Mouse (Mus musculus) intestine, embryonic 16.5 days (tissue): ENCODE measurements around the gene Scai. TPM values are rescaled to one million over a fixed set of nuclear protein-coding genes. Genes with fewer than 3 reads are reported as not detected.

Experiments used
- ATAC-seq: fragments of 200-750 bp; cut with Nextera tagmentation; 2 replicates; pipeline ENCODE4 v1.8.0; 2017; ENCODE audit warnings: moderate TSS enrichment, moderate library complexity
- H3K27ac ChIP-seq: fragments of 300-500 bp; sonication (generic); 2 replicates; pipeline ENCODE4 v1.5.1; 2014; ENCODE audit warnings: mild to moderate bottlenecking, low read length
- H3K27me3 ChIP-seq: fragments of 300-500 bp; sonication (generic); replicated peaks from 2 replicates; pipeline ENCODE4 v1.6.1; 2014; ENCODE audit warnings: low read length, control low read depth, mixed read lengths; ENCODE audit not compliant: control insufficient read depth, insufficient read depth
- H3K36me3 ChIP-seq: fragments of 300-500 bp; sonication (generic); 2 replicates; pipeline ENCODE4 v1.6.1; 2014; ENCODE audit warnings: low read length, control low read depth; ENCODE audit not compliant: control insufficient read depth, insufficient read depth
- H3K4me1 ChIP-seq: fragments of 300-500 bp; sonication (generic); 2 replicates; pipeline ENCODE4 v1.6.1; 2014; ENCODE audit warnings: low read length, control low read depth, mixed read lengths; ENCODE audit not compliant: control insufficient read depth, insufficient read depth
- H3K4me2 ChIP-seq: fragments of 300-500 bp; sonication (generic); 2 replicates; pipeline ENCODE4 v1.6.1; 2014; ENCODE audit warnings: low read depth, low read length, control low read depth
- H3K4me3 ChIP-seq: fragments of 300-500 bp; sonication (generic); 2 replicates; pipeline ENCODE4 v1.5.1; 2014; ENCODE audit warnings: mild to moderate bottlenecking, low read length
- H3K9ac ChIP-seq: fragments of 300-500 bp; sonication (generic); 2 replicates; pipeline ENCODE4 v1.6.1; 2014; ENCODE audit warnings: low read depth, low read length
- H3K9me3 ChIP-seq: fragments of 300-500 bp; sonication (generic); 2 replicates; pipeline ENCODE4 v1.6.1; 2016; ENCODE audit warnings: low read length, control low read depth; ENCODE audit not compliant: control insufficient read depth
- WGBS: fragments of 180-500 bp; shearing (Covaris S2); extraction: QIAGEN DNeasy Blood & Tissue Kit; methylation state at CpG from one replicate; pipeline ENCODE4 v1.1.7; 2014; 5-methylcytosine and 5-hydroxymethylcytosine counted together
- polyA plus RNA-seq: library from polyadenylated mRNA; unstranded; fragments of >200 nt; fragmentation: Nextera tagmentation; extraction: Ambion mirVana; gene quantifications from 2 replicates; pipeline ENCODE4 v1.2.1, GENCODE M21; 2015

Scai gene
- polyA plus RNA-seq, 1 experiment from 2014 or later, result 3.9 TPM

DNA sequence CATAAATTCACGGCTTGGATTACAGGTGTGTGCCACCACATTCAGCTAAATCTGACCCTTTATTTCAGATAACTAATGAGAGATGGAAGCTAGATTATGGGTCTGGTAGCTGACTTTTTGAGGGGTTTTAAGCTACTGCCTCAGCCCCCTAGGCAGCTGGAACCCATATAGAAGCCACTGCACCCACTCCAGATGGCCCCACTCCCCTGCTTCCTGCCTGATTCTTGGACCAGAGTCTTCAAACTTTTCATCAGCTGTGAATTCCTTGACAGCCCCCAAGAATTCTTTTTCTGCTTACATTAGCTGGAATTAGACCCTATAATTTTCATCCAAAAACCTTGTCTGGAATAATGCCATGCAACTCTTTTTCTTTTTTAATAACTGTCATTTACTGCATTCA lies 44.1 kb downstream of the Scai start:
- Histone ChIP-seq H3K9ac (no peak overlapping the region), H3K4me3 (no peak overlapping the region), H3K27me3 (no peaks in the 10 kb centered on the region), H3K27ac (no peak overlapping the region), H3K36me3 (no peaks in the 10 kb centered on the region), H3K9me3 (no peaks in the 10 kb centered on the region), H3K4me1 (no peaks in the 10 kb centered on the region), H3K4me2 (no peak overlapping the region)
- no peak for ATAC-seq
- WGBS, result 94% methylated on average over 1 of the region's 1 CpGs

DNA sequence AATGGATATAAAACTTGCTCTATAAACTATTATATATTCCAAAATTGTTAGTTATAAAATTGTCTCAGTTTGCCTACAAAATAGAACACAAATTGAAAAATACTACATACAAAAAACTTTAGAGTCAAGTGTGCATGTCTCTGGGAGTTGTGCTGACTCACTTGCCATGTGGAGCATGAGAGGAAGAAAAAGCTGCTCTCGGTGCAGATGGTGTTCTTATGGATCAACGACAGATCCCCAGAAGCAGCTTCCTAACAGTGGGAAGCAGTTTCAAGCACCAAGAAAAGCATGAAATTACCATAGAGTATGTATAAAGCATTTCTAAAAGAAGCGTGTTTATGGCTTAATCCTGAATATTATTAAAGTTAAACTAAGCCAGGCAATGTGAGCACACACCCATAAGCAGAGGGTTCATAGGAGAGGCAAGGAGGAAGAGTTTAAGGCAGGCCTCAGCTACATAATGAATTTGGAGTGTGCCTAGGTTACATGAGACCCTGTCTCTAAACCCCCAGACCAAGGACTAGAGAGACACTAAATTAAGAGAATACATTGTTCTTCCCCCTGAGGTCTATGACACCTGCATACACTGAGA lies 48.1 kb downstream of the Scai start:
- no peaks in the 10 kb centered on the region for H3K9me3 ChIP-seq
- no peak for ATAC-seq
- H3K36me3 ChIP-seq, result no peaks in the 10 kb centered on the region
- H3K4me2 ChIP-seq, result no peak overlapping the region
- no peak overlapping the region for H3K9ac ChIP-seq
- H3K27me3 ChIP-seq, result no peaks in the 10 kb centered on the region
- no peaks in the 10 kb centered on the region for H3K4me1 ChIP-seq
- H3K4me3 ChIP-seq, result no peak overlapping the region
- no peak overlapping the region for H3K27ac ChIP-seq
- 82% methylated on average over 3 of the region's 3 CpGs for WGBS

DNA sequence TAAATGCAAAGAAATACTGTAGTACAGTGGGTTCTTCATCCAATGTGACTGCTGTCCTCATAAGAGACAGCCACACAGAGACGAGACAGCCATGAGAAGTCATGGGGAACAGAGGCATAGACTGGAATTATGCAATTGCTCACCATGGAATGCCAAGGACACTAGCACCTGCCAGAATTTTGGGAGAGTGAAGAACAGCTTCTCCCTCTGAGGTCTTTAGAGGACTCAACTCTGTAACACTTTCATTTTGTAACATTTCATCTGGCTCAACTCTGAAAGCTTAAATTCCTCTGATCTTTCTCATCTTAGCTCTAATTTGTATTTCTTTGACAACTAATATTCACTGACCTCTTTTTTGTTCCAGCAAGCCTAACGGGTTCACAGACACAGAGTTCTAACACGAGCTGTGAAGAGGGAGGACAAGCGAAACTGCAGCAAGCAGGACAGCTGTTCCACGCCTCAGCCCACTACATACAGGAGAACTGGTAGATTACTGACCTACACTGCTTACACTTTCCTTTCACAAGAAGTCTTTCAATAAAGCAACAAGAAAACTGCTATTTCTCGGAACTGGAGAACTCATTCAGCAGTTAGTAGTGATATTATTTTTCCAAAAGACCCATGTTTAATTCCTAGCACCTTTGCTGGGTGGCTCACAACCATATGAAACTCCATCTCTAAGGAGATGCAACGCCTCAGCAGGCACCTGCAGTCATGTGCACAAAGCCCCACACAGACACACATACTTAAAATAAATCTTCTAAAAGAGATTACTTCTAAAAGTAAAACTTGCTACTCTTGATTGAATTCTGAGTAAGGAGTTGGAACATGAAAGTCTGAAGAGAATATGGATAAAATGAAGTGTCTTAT lies 49.7 kb downstream of the Scai start:
- WGBS, result 88% methylated on average over 7 of the region's 7 CpGs
- H3K27ac ChIP-seq, result no peak overlapping the region
- ATAC-seq, result no peak
- no peaks in the 10 kb centered on the region for H3K9me3 ChIP-seq
- H3K36me3 ChIP-seq, result no peaks in the 10 kb centered on the region
- H3K4me1 ChIP-seq, result no peaks in the 10 kb centered on the region
- H3K4me3 ChIP-seq, result no peak overlapping the region
- no peak overlapping the region for H3K9ac ChIP-seq
- no peaks in the 10 kb centered on the region for H3K27me3 ChIP-seq
- no peak overlapping the region for H3K4me2 ChIP-seq

DNA sequence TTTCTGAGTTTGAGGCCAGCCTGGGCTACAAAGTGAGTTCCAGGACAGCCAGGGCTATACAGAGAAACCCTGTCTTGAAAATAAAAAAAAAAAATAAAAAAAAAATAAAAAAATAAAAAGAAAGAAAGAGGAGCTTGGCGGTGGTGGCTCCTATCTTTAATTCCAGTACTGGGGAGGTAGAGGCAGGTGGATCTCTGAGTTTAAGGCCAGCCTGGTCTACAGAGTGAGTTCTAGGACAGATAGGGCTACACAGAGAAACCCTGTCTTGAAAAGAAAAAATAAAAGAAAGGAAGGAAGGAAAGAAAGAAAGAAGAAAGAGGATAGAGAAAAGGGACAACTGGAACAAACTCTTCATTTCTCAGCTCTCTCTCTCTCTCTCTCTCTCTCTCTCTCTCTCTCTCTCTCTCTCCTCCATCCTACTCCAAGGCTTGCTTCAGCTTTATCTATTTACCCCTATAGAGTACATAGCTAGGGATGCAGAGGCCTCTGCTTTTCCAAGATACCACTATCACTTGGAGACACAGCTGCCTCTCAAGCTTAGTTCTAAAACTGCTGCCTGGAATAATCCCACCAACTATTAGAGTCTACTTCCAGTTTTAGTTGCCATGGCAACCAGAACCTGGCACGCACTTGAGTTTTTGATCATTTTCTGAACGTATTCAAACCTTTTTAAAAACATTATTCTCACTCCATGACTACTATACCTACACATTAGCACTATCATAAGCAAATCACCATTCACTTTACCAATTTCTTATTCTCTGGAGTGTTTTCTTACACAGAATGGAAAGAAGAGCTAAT lies 60.8 kb downstream of the Scai start:
- Histone ChIP-seq H3K4me3 (no peak overlapping the region), H3K27ac (no peak overlapping the region), H3K4me2 (no peak overlapping the region), H3K4me1 (no peaks in the 10 kb centered on the region), H3K9me3 (no peaks in the 10 kb centered on the region), H3K9ac (no peak overlapping the region), H3K36me3 (no peaks in the 10 kb centered on the region), H3K27me3 (no peaks in the 10 kb centered on the region)
- ATAC-seq, result no peak
- WGBS, result 82% methylated on average over 3 of the region's 3 CpGs

DNA sequence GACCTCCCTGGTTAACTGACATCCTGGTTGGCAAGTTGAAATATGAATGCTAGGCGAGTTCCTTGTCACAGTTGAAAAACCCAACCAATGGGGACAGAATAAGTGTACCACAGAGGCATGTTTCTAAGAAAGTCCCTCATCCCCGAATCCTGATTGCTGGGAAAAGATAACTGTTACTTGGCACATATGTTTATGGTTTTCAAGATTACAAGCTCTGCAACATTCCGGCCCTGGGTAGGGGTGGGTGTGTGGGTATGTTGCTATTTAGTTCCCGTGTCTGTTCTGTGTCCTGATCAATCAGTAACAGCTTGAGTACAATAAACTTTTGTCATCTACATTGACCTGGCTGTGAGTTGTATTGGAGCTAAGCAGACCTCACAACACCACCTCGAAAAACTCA lies 66.4 kb downstream of the Scai start:
- Histone ChIP-seq H3K27me3 (no peaks in the 10 kb centered on the region), H3K27ac (no peak overlapping the region), H3K4me3 (no peak overlapping the region), H3K9me3 (no peaks in the 10 kb centered on the region), H3K4me2 (no peak overlapping the region), H3K9ac (no peak overlapping the region), H3K4me1 (no peaks in the 10 kb centered on the region), H3K36me3 (no peaks in the 10 kb centered on the region)
- WGBS, result 65% methylated on average over 5 of the region's 5 CpGs
- ATAC-seq, result peak; percentile 63; the same call in 1 of the 2 replicates

DNA sequence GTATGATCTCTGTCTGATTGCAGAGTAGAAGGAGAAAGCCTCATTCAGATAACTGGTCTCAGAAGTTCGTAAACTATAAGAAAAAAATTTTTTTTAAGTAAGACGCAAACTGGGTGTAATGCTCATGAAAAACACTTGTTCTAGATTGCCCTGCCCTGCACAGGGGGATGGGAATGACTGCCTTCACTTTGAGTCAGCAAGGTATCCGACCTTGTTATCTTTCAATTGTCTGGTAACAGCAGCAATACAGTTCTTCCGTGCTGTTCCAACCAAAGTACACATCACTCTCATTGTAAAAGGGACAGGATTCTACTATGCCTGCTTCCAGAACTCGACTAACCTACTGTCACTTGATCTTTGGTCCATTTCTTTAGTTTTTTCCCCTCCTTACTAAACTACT lies 69.4 kb downstream of the Scai start:
- H3K27me3 ChIP-seq, result no peaks in the 10 kb centered on the region
- H3K4me2 ChIP-seq, result no peak overlapping the region
- 63% methylated on average over 5 of the region's 5 CpGs for WGBS
- no peaks in the 10 kb centered on the region for H3K36me3 ChIP-seq
- no peak overlapping the region for H3K4me3 ChIP-seq
- no peak overlapping the region for H3K9ac ChIP-seq
- H3K9me3 ChIP-seq, result no peaks in the 10 kb centered on the region
- no peaks in the 10 kb centered on the region for H3K4me1 ChIP-seq
- no peak overlapping the region for H3K27ac ChIP-seq
- ATAC-seq, result peak; percentile 85

DNA sequence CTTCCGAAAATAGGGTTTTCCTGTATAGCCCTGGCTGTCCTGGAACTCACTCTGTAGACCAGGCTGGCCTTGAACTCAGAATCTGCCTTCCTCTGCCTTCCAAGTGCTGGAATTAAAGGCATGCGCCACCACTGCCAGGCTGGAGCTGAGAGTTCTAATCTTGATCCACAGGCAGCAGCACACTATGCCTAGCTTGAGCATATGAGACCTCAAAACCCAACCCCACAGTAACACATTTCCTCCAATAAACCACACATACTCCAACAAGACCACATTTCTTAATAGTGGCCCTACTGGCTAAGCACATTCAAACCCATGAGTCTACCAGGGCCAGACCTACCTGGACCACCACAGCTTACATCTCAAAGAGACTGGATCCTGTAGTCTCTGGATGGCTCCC lies 74.0 kb downstream of the Scai start:
- no peak overlapping the region for H3K27ac ChIP-seq
- no peaks in the 10 kb centered on the region for H3K4me1 ChIP-seq
- H3K36me3 ChIP-seq, result no peaks in the 10 kb centered on the region
- ATAC-seq, result no peak
- no peak overlapping the region for H3K4me2 ChIP-seq
- no peak overlapping the region for H3K9ac ChIP-seq
- 87% methylated on average over 2 of the region's 2 CpGs for WGBS
- no peaks in the 10 kb centered on the region for H3K9me3 ChIP-seq
- H3K4me3 ChIP-seq, result no peak overlapping the region
- no peaks in the 10 kb centered on the region for H3K27me3 ChIP-seq

DNA sequence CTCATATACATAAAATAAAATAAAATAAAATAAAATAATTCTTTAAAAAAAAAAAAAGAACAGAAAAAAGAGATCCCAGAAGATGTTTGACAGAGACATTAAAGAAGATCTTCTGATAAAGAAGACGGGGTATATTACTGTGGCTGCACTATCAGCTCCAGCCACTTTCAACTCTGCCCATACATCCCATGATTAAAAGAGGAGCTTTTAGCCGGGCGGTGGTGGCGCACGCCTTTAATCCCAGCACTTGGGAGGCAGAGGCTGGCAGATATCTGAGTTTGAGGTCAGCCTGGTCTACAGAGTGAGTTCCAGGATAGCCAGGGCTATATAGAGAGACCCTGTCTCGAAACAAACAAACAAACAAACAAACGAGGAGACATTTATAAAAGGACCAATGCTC lies 76.4 kb downstream of the Scai start:
- Histone ChIP-seq H3K4me3 (no peak overlapping the region), H3K4me2 (no peak overlapping the region), H3K9ac (no peak overlapping the region), H3K27ac (no peak overlapping the region), H3K27me3 (no peaks in the 10 kb centered on the region), H3K4me1 (no peaks in the 10 kb centered on the region), H3K36me3 (no peaks in the 10 kb centered on the region), H3K9me3 (no peaks in the 10 kb centered on the region)
- no peak for ATAC-seq
- 91% methylated on average over 7 of the region's 7 CpGs for WGBS

DNA sequence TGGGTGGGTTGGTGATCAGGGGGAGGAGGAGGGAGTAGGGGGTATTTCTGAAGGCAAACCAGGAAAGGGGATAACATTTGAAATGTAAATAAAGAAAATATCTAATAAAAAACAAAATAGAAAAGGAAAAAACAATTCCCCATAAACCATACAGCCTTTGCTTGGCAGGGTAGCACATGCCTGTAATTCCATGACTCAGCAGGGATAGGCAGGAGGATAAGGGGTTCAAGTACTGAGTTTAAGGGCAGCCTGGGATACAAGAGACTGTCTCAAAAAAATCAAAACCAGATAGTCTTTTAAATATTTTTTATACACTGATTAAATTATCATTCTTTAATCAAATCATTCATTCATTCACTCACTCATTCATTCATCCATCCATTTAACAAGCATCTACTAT lies 80.0 kb downstream of the Scai start:
- Histone ChIP-seq H3K4me3 (no peak overlapping the region), H3K27me3 (no peaks in the 10 kb centered on the region), H3K9me3 (no peaks in the 10 kb centered on the region), H3K4me2 (no peak overlapping the region), H3K36me3 (no peaks in the 10 kb centered on the region), H3K4me1 (no peaks in the 10 kb centered on the region), H3K9ac (no peak overlapping the region), H3K27ac (no peak overlapping the region)
- no peak for ATAC-seq
